Mouse (Mus musculus) lung, postnatal 0 days (tissue): ENCODE measurements around the gene Cdca8. TPM values are rescaled to one million over a fixed set of nuclear protein-coding genes. Genes with fewer than 3 reads are reported as not detected.
"Not testable (repeated sequence)": the region's sequence is repeated elsewhere in the genome, so short reads cannot be mapped to it uniquely, and the experiment has no call there.

Source experiments
- ATAC-seq: fragments of 200-750 bp; cut with Nextera tagmentation; 2 replicates; pipeline ENCODE4 v1.8.0; 2017; ENCODE audit warnings: moderate library complexity
- DNase-seq: peaks from one replicate; pipeline ENCODE4 v3.0.0-alpha.2; 2016; ENCODE audit warnings: low spot score
- H3K27ac ChIP-seq: fragments of 300-500 bp; sonication (generic); 2 replicates; pipeline ENCODE4 v1.5.1; 2014; ENCODE audit warnings: antibody characterized with exemption, mild to moderate bottlenecking, low read length, mixed read lengths
- H3K27me3 ChIP-seq: fragments of 300-500 bp; sonication (generic); replicated peaks from 2 replicates; pipeline ENCODE4 v1.6.1; 2014; ENCODE audit warnings: low read length, mixed read lengths; ENCODE audit not compliant: insufficient read depth
- H3K36me3 ChIP-seq: fragments of 300-500 bp; sonication (generic); 2 replicates; pipeline ENCODE4 v1.6.1; 2014; ENCODE audit warnings: low read length, mixed read lengths; ENCODE audit not compliant: insufficient read depth
- H3K4me1 ChIP-seq: fragments of 300-500 bp; sonication (generic); 2 replicates; pipeline ENCODE4 v1.6.1; 2014; ENCODE audit warnings: antibody characterized with exemption, low read depth, low read length, mixed read lengths; ENCODE audit not compliant: insufficient read depth
- H3K4me2 ChIP-seq: fragments of 300-500 bp; sonication (generic); replicated peaks from 2 replicates; pipeline ENCODE4 v1.6.1; 2014; ENCODE audit warnings: low read depth, mild to moderate bottlenecking, low read length, moderate library complexity, mixed read lengths
- H3K4me3 ChIP-seq: fragments of 300-500 bp; sonication (generic); 2 replicates; pipeline ENCODE4 v1.5.1; 2014; ENCODE audit warnings: low read depth, low read length
- H3K9ac ChIP-seq: fragments of 300-500 bp; sonication (generic); replicated peaks from 2 replicates; pipeline ENCODE4 v1.6.1; 2014; ENCODE audit warnings: low read depth, mild to moderate bottlenecking
- H3K9me3 ChIP-seq: fragments of 300-500 bp; sonication (generic); 2 replicates; pipeline ENCODE4 v1.6.1; 2016; ENCODE audit warnings: low read length, mixed read lengths
- CTCF ChIP-seq: IDR thresholded peaks from 2 replicates; pipeline ENCODE4 v1.5.1; 2016; ENCODE audit warnings: antibody characterized with exemption, mild to moderate bottlenecking
- EP300 ChIP-seq: IDR thresholded peaks from 2 replicates; pipeline ENCODE4 v1.6.1; 2016; ENCODE audit warnings: antibody characterized with exemption, mild to moderate bottlenecking, control low read depth
- WGBS: fragments of 180-500 bp; shearing (Covaris S2); extraction: QIAGEN DNeasy Blood & Tissue Kit; methylation state at CpG from one replicate; pipeline ENCODE4 v1.1.7; 2014; 5-methylcytosine and 5-hydroxymethylcytosine counted together
- polyA plus RNA-seq: library from polyadenylated mRNA; unstranded; fragments of >200 nt; fragmentation: Nextera tagmentation; extraction: Ambion mirVana; gene quantifications from 2 replicates; pipeline ENCODE4 v1.2.1, GENCODE M21; 2015

Cdca8 gene
- 5.5 and 8.8 TPM in 2 replicates for polyA plus RNA-seq

GRCm38 (mm10) chr4:124939211-124939610 lies at the start of gene Cdca8:
Gene Cdca8, minus strand, starts transcription at chr4:124939311.
- not testable (repeated sequence) for H3K4me1 ChIP-seq, H3K9ac ChIP-seq, DNase-seq, H3K27ac ChIP-seq, H3K4me3 ChIP-seq, H3K4me2 ChIP-seq, H3K9me3 ChIP-seq, ATAC-seq, H3K36me3 ChIP-seq, H3K27me3 ChIP-seq
- WGBS, result 88% methylated on average over 4 of the region's 4 CpGs

DNA sequence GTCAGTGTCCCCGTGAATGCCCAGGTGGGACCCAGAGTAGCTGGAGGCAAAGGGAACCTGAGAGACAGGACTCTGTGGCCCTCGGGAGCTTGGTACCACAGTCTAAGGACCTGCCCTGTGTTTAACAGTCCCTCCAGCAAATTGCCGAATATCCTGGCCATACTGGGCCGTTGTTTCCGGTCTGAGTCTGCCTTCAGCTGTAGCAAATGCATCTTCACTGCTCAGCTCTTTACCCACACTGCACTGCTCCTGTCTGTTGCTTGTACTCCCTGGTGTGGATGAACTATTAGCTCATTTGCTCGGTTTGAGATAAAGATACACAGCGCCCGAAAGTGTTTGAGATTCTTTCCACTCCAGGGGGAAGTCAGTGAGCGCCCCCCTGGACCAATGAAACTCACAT lies 49.3 kb upstream of the Cdca8 start:
- peaks cover 28% of the 10 kb centered on the region for H3K27me3 ChIP-seq
- WGBS, result 12% methylated on average over 9 of the region's 9 CpGs
- no peak for TF ChIP-seq CTCF
- no peak for TF ChIP-seq EP300
- DNase-seq (no peak), ATAC-seq (no peak)
- no peak overlapping the region for H3K27ac ChIP-seq
- H3K9ac ChIP-seq, result no peak overlapping the region
- no peak overlapping the region for H3K4me3 ChIP-seq
- no peaks in the 10 kb centered on the region for H3K9me3 ChIP-seq
- no peaks in the 10 kb centered on the region for H3K4me1 ChIP-seq
- no peaks in the 10 kb centered on the region for H3K36me3 ChIP-seq
- no peak overlapping the region for H3K4me2 ChIP-seq

- Histone ChIP-seq H3K36me3 (no peaks in the 10 kb centered on the region), H3K9me3 (no peaks in the 10 kb centered on the region), H3K27ac (no peak overlapping the region), H3K9ac (no peak overlapping the region), H3K4me1 (no peaks in the 10 kb centered on the region), H3K4me2 (no peak overlapping the region; the same call in 1 of the 2 replicates), H3K27me3 (peaks cover 31% of the 10 kb centered on the region), H3K4me3 (no peak overlapping the region)
- 13% methylated on average over 10 of the region's 10 CpGs for WGBS
- ATAC-seq (no peak), DNase-seq (no peak)
- TF ChIP-seq EP300 (no peak), CTCF (no peak)
Observed at GRCm38 (mm10) chr4:124987711-124988097, 48.6 kb upstream of the Cdca8 start.

DNA sequence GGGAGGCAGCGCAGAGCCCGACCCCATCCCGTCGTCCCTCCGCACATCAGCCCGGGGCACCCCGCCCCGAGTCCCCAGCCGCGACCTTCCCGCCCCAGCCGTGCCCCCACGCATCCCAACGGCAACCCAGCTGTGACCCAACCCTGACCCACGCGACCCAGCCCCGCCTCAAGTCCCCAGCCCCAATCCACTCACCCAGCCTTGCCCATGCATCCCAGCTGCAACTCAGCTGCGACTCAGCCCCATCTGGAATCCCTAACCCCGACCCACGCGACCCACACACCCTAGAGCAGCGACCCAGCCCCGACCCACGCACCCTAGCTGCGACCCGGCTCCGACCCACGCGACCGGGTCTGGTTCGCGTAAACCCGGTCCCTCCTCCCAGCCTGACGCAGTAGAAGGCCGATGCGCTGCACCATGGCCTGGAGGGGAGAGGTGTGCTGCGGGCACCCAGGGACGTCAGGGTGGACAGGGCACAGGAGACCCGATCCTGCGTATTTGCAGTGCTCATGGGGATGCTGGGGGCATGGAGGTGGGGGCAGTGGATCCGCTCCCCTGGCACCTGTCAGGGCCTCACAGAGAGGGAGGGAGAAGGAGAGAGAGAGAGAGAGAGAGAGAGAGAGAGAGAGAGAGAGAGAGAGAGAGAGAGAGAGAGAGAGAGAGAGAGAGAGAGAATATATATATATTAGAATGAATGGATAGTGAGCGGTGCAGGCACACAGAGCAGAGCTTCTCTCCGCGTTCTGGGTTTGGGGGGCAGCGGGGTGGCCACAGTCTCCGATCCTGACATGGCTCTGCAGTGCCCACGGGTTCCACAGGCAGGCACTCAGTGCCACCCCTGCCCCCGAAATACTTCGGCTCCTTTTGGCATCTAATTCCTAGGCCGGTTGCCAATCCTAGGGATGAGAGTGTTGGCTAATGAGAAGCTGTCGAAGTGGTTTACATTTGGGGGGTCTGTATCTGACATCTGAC lies 47.9 kb upstream of the Cdca8 start:
- H3K4me3 ChIP-seq, result peak overlapping the region; percentile 45
- no peak for ATAC-seq

DNA sequence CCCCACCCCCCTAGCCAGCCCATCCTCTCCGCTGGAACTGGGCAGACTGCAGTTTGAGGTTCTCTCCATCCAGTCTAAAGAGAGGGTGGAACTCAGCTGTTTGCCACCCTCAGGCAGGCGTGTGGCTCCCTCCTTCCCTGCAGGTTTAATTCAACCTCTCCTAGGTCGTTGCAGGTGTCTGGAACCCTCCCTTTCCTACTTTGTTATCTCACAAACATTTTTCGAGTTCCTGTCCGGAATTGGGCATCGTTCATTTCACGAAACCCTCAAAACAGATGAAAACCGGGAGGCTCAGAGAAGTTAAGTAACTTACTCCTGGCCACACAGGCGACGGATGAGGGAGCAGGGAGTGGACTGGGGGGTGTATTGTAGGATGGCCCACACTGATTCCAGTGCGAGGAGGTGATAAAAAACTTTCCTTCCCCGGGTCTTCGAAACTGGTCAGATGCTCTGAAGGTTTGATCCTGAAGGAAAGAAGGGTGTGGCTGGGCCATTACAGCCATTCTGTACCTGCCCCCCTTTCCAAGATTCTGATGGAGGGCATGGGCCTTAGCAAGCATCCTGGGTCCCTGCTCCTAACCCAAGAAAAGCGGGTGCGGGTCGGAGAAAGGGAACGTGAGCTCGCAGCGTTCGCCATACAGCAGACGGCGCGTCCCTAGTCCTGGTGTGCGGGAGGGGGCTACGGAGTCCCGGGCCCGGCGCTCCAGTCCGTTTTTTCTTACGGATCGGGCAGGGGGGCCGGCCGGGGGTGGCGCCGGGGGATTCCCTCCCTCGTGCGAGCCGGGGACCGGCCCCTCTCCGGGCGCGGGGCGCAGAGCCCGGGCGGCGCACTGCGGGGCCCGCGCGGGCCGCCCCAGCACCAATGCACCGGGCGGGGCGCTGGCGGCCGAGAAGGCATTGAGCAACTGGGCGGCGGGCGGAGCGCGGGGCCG lies 46.8 kb upstream of the Cdca8 start, which contains the start of gene Rspo1:
Gene Rspo1, plus strand, starts transcription at position 760 of the 932 bp plus-strand sequence.
- H3K9me3 ChIP-seq, result no peaks in the 10 kb centered on the region
- ATAC-seq, result peak; percentile 37; the same call in 1 of the 2 replicates

More for the DNA sequence above, 47.9 kb upstream of the Cdca8 start:
- Histone ChIP-seq H3K9me3 (no peaks in the 10 kb centered on the region), H3K4me2 (peak overlapping the region; percentile 67), H3K27ac (no peak overlapping the region), H3K4me1 (no peaks in the 10 kb centered on the region), H3K27me3 (peaks cover 31% of the 10 kb centered on the region), H3K9ac (no peak overlapping the region), H3K36me3 (no peaks in the 10 kb centered on the region)
- DNase-seq, result no peak
- 3% methylated on average over 32 of the region's 51 CpGs for WGBS
- TF ChIP-seq CTCF, result no peak
- TF ChIP-seq EP300, result no peak

More for the DNA sequence above, 46.8 kb upstream of the Cdca8 start, which contains the start of gene Rspo1:
- WGBS, result 3% methylated on average over 50 of the region's 62 CpGs
- peaks cover 31% of the 10 kb centered on the region for H3K27me3 ChIP-seq
- H3K9ac ChIP-seq, result no peak within 1 kb of the TSS; the same call in 1 of the 2 replicates
- no peak within 1 kb of the TSS for H3K27ac ChIP-seq
- no peak for TF ChIP-seq CTCF
- TF ChIP-seq EP300, result no peak
- H3K4me1 ChIP-seq, result no peaks in the 10 kb centered on the region
- no peaks in the 10 kb centered on the region for H3K36me3 ChIP-seq
- peak within 1 kb of the TSS; percentile 67 for H3K4me2 ChIP-seq
- no peak for DNase-seq
- peak within 1 kb of the TSS; percentile 45 for H3K4me3 ChIP-seq
